Mouse (Mus musculus): ENCODE data around the gene Nphp4. TPM values are rescaled to one million over a fixed set of nuclear protein-coding genes. Genes with fewer than 3 reads are reported as not detected.

The Nphp4 gene
- total RNA-seq (2021) = 1 to 10 TPM; 1.5 to 2.6 TPM

- no peak for DNase-seq
Measured at GRCm38 (mm10) chr4:152476427-152477023, at the start of gene Nphp4. Nphp4 (plus strand) TSS chr4:152476706.

GRCm38 (mm10) chr4:152428259-152428658 is 48.2 kb upstream of the Nphp4 start:
- no peak for DNase-seq

- peak; percentile 40 for DNase-seq
Measured at GRCm38 (mm10) chr4:152432308-152432707, 44.2 kb upstream of the Nphp4 start.

GRCm38 (mm10) chr4:152434836-152435235 is 41.7 kb upstream of the Nphp4 start:
- peak; percentile 95 for DNase-seq

GRCm38 (mm10) chr4:152435255-152435654 is 41.3 kb upstream of the Nphp4 start:
- DNase-seq = peak; percentile 84

GRCm38 (mm10) chr4:152440882-152441281 is 35.6 kb upstream of the Nphp4 start:
- DNase-seq = peak; percentile 39

GRCm38 (mm10) chr4:152441536-152441935 is 35.0 kb upstream of the Nphp4 start:
- no peak for DNase-seq

- peak; percentile 25 for DNase-seq
Measured at GRCm38 (mm10) chr4:152446178-152446577, 30.3 kb upstream of the Nphp4 start.

GRCm38 (mm10) chr4:152447731-152448665 is 28.5 kb upstream of the Nphp4 start:
- no peak for DNase-seq

- DNase-seq = no peak
Measured at GRCm38 (mm10) chr4:152448666-152449018, 27.9 kb upstream of the Nphp4 start.

- no peak for DNase-seq
Measured at GRCm38 (mm10) chr4:152451371-152451770, 25.1 kb upstream of the Nphp4 start.

GRCm38 (mm10) chr4:152453079-152453478 is 23.4 kb upstream of the Nphp4 start:
- DNase-seq = no peak

- DNase-seq = no peak
Measured at GRCm38 (mm10) chr4:152454153-152454552, 22.4 kb upstream of the Nphp4 start.

GRCm38 (mm10) chr4:152456609-152457008 is 19.9 kb upstream of the Nphp4 start:
- DNase-seq = no peak

- DNase-seq = no peak
Measured at GRCm38 (mm10) chr4:152457673-152458072, 18.8 kb upstream of the Nphp4 start.

GRCm38 (mm10) chr4:152462516-152462915 is 14.0 kb upstream of the Nphp4 start:
- DNase-seq = no peak

GRCm38 (mm10) chr4:152463147-152463546 is 13.4 kb upstream of the Nphp4 start:
- peak; percentile 60 for DNase-seq

GRCm38 (mm10) chr4:152465116-152465515 is 11.4 kb upstream of the Nphp4 start:
- DNase-seq = no peak

- no peak for DNase-seq
Measured at GRCm38 (mm10) chr4:152466601-152467000, 9.9 kb upstream of the Nphp4 start.

- no peak for DNase-seq
Measured at GRCm38 (mm10) chr4:152467951-152468350, 8.6 kb upstream of the Nphp4 start.

- DNase-seq = no peak
Measured at GRCm38 (mm10) chr4:152475941-152476340, 565 bp upstream of the Nphp4 start.

- no peak for DNase-seq
Measured at GRCm38 (mm10) chr4:152477106-152477465, 580 bp downstream of the Nphp4 start.

GRCm38 (mm10) chr4:152477466-152478223 is 1.1 kb downstream of the Nphp4 start, which contains the start of gene Kcnab2:
Kcnab2 (minus strand) TSS chr4:152477871.
- peak; percentile 100 for DNase-seq

All from heart, postnatal 4 days (tissue).